Mouse (Mus musculus) kidney, embryonic 16.5 days (tissue): Measurements from ENCODE around the gene Nod2. TPM values are rescaled to one million over a fixed set of nuclear protein-coding genes. Genes with fewer than 3 reads are reported as not detected.
A peak's percentile ranks its signal among the peaks of the same experiment; 100 is the strongest.

Source experiments
- ATAC-seq: fragments of 200-750 bp; cut with Nextera tagmentation; 2 replicates; pipeline ENCODE4 v1.8.0; 2017; ENCODE audit warnings: moderate TSS enrichment; ENCODE audit not compliant: low FRiP score, low TSS enrichment
- H3K27ac ChIP-seq: fragments of 300-500 bp; sonication (generic); 2 replicates; pipeline ENCODE4 v1.5.1; 2014; ENCODE audit warnings: low read length
- H3K27me3 ChIP-seq: fragments of 300-500 bp; sonication (generic); 2 replicates; pipeline ENCODE4 v1.6.1; 2014; ENCODE audit warnings: low read length, control low read depth, mixed read lengths; ENCODE audit not compliant: insufficient read depth
- H3K36me3 ChIP-seq: fragments of 300-500 bp; sonication (generic); 2 replicates; pipeline ENCODE4 v1.6.1; 2014; ENCODE audit warnings: low read length, control low read depth, mixed read lengths; ENCODE audit not compliant: insufficient read depth
- H3K4me1 ChIP-seq: fragments of 300-500 bp; sonication (generic); 2 replicates; pipeline ENCODE4 v1.6.1; 2014; ENCODE audit warnings: low read length, control low read depth, mixed read lengths; ENCODE audit not compliant: insufficient read depth
- H3K4me2 ChIP-seq: fragments of 300-500 bp; sonication (generic); replicated peaks from 2 replicates; pipeline ENCODE4 v1.6.1; 2014; ENCODE audit warnings: low read depth, low read length
- H3K4me3 ChIP-seq: fragments of 300-500 bp; sonication (generic); 2 replicates; pipeline ENCODE4 v1.5.1; 2014; ENCODE audit warnings: mild to moderate bottlenecking, low read length
- H3K9ac ChIP-seq: fragments of 300-500 bp; sonication (generic); replicated peaks from 2 replicates; pipeline ENCODE4 v1.6.1; 2014; ENCODE audit warnings: low read length
- H3K9me3 ChIP-seq: fragments of 300-500 bp; sonication (generic); 2 replicates; pipeline ENCODE4 v1.6.1; 2016; ENCODE audit warnings: low read length, control low read depth
- WGBS: fragments of 180-500 bp; shearing (Covaris S2); extraction: QIAGEN DNeasy Blood & Tissue Kit; methylation state at CpG from one replicate; pipeline ENCODE4 v1.1.7; 2014; 5-methylcytosine and 5-hydroxymethylcytosine counted together
- polyA plus RNA-seq: library from polyadenylated mRNA; unstranded; fragments of >200 nt; fragmentation: Nextera tagmentation; extraction: Ambion mirVana; gene quantifications from 2 replicates; pipeline ENCODE4 v1.2.1, GENCODE M21; 2015

Gene Nod2
- polyA plus RNA-seq, 1 experiment from 2014 or later = 0.32 TPM

- Histone ChIP-seq H3K9me3 (no peaks in the 10 kb centered on the region), H3K36me3 (no peaks in the 10 kb centered on the region), H3K4me3 (no peak overlapping the region), H3K9ac (no peak overlapping the region), H3K27me3 (no peaks in the 10 kb centered on the region), H3K4me1 (peaks cover 20% of the 10 kb centered on the region), H3K4me2 (no peak overlapping the region), H3K27ac (0 out of 2 replicates have a peak overlapping the region, but pooled peaks have one; percentile 7)
- ATAC-seq = no peak
- 67% methylated on average over 6 of the region's 6 CpGs for whole genome bisulfite sequencing
These were observed 42.0 kb downstream of the Nod2 start for GRCm38 (mm10) chr8:88689151-88689550.

GRCm38 (mm10) chr8:88689891-88690290, 42.8 kb downstream of the Nod2 start:
- H3K4me3 ChIP-seq = no peak overlapping the region
- no peaks in the 10 kb centered on the region for H3K9me3 ChIP-seq
- H3K4me1 ChIP-seq = peaks cover 20% of the 10 kb centered on the region
- H3K4me2 ChIP-seq = no peak overlapping the region
- no peak overlapping the region for H3K27ac ChIP-seq
- H3K36me3 ChIP-seq = no peaks in the 10 kb centered on the region
- no peak for ATAC-seq
- H3K27me3 ChIP-seq = no peaks in the 10 kb centered on the region
- no peak overlapping the region for H3K9ac ChIP-seq
- 69% methylated on average over 6 of the region's 6 CpGs for WGBS

GRCm38 (mm10) chr8:88691342-88691948, 44.3 kb downstream of the Nod2 start:
- Histone ChIP-seq H3K9ac (no peak overlapping the region), H3K4me2 (no peak overlapping the region), H3K27ac (0 out of 2 replicates have a peak overlapping the region, but pooled peaks have one; percentile 43), H3K36me3 (no peaks in the 10 kb centered on the region), H3K4me1 (peaks cover 24% of the 10 kb centered on the region), H3K4me3 (no peak overlapping the region), H3K9me3 (no peaks in the 10 kb centered on the region), H3K27me3 (no peaks in the 10 kb centered on the region)
- no peak for ATAC-seq
- 29% methylated on average over 4 of the region's 4 CpGs for WGBS

GRCm38 (mm10) chr8:88691961-88692360, 44.8 kb downstream of the Nod2 start:
- no peak overlapping the region for H3K9ac ChIP-seq
- WGBS = 26% methylated on average over 7 of the region's 7 CpGs
- no peaks in the 10 kb centered on the region for H3K36me3 ChIP-seq
- H3K27ac ChIP-seq = no peak overlapping the region
- no peak overlapping the region for H3K4me3 ChIP-seq
- peaks cover 24% of the 10 kb centered on the region for H3K4me1 ChIP-seq
- no peaks in the 10 kb centered on the region for H3K27me3 ChIP-seq
- no peak overlapping the region for H3K4me2 ChIP-seq
- no peaks in the 10 kb centered on the region for H3K9me3 ChIP-seq
- ATAC-seq = no peak

GRCm38 (mm10) chr8:88692866-88693265, 45.8 kb downstream of the Nod2 start:
- no peaks in the 10 kb centered on the region for H3K36me3 ChIP-seq
- no peak overlapping the region for H3K9ac ChIP-seq
- H3K4me2 ChIP-seq = no peak overlapping the region
- ATAC-seq = no peak
- H3K27ac ChIP-seq = no peak overlapping the region
- 56% methylated on average over 6 of the region's 6 CpGs for WGBS
- H3K9me3 ChIP-seq = no peaks in the 10 kb centered on the region
- H3K4me1 ChIP-seq = peaks cover 27% of the 10 kb centered on the region
- H3K27me3 ChIP-seq = no peaks in the 10 kb centered on the region
- no peak overlapping the region for H3K4me3 ChIP-seq

- H3K27ac ChIP-seq = no peak overlapping the region
- WGBS = 90% methylated on average over 4 of the region's 4 CpGs
- no peak for ATAC-seq
- H3K4me1 ChIP-seq = peaks cover 30% of the 10 kb centered on the region
- no peaks in the 10 kb centered on the region for H3K36me3 ChIP-seq
- no peak overlapping the region for H3K9ac ChIP-seq
- H3K4me2 ChIP-seq = no peak overlapping the region
- H3K4me3 ChIP-seq = no peak overlapping the region
- H3K27me3 ChIP-seq = no peaks in the 10 kb centered on the region
- H3K9me3 ChIP-seq = no peaks in the 10 kb centered on the region
These were observed 46.3 kb downstream of the Nod2 start for GRCm38 (mm10) chr8:88693376-88693775.

- H3K36me3 ChIP-seq = no peaks in the 10 kb centered on the region
- H3K27me3 ChIP-seq = no peaks in the 10 kb centered on the region
- H3K27ac ChIP-seq = no peak overlapping the region
- no peaks in the 10 kb centered on the region for H3K9me3 ChIP-seq
- H3K4me1 ChIP-seq = peaks cover 23% of the 10 kb centered on the region
- H3K9ac ChIP-seq = no peak overlapping the region
- H3K4me2 ChIP-seq = no peak overlapping the region
- no peak for ATAC-seq
- H3K4me3 ChIP-seq = no peak overlapping the region
- 68% methylated on average over 7 of the region's 7 CpGs for WGBS
These were observed 47.2 kb downstream of the Nod2 start for GRCm38 (mm10) chr8:88694291-88694690.

GRCm38 (mm10) chr8:88696228-88696627, 49.1 kb downstream of the Nod2 start:
- H3K9ac ChIP-seq = no peak overlapping the region; the same call in 1 of the 2 replicates

GRCm38 (mm10) chr8:88696721-88697641, 49.9 kb downstream of the Nod2 start, which contains the start of gene Cyld:
Gene Cyld, plus strand, starts transcription at chr8:88697028.
- Histone ChIP-seq H3K9me3 (no peaks in the 10 kb centered on the region), H3K4me3 (peak within 1 kb of the TSS; percentile 75), H3K4me2 (peak within 1 kb of the TSS; percentile 80), H3K36me3 (no peaks in the 10 kb centered on the region), H3K4me1 (peaks cover 15% of the 10 kb centered on the region), H3K27ac (peak within 1 kb of the TSS; percentile 66), H3K27me3 (no peaks in the 10 kb centered on the region), H3K9ac (peak within 1 kb of the TSS; percentile 77)
- under 1% methylated on average over 71 of the region's 80 CpGs for WGBS
- peak; percentile 100 for ATAC-seq

More at GRCm38 (mm10) chr8:88696228-88696627, 49.1 kb downstream of the Nod2 start:
- peak overlapping the region; percentile 57 for H3K4me2 ChIP-seq
- no peak for ATAC-seq
- no peaks in the 10 kb centered on the region for H3K9me3 ChIP-seq
- no peak overlapping the region for H3K27ac ChIP-seq
- WGBS = 18% methylated on average over 7 of the region's 7 CpGs
- H3K36me3 ChIP-seq = no peaks in the 10 kb centered on the region
- peak overlapping the region; percentile 75 for H3K4me3 ChIP-seq
- H3K4me1 ChIP-seq = peaks cover 21% of the 10 kb centered on the region
- H3K27me3 ChIP-seq = no peaks in the 10 kb centered on the region

GRCm38 (mm10) chr8:88697642-88698031, 50.5 kb downstream of the Nod2 start:
- H3K27me3 ChIP-seq = no peaks in the 10 kb centered on the region
- peak overlapping the region; percentile 77 for H3K9ac ChIP-seq
- H3K4me2 ChIP-seq = peak overlapping the region; percentile 80
- no peaks in the 10 kb centered on the region for H3K9me3 ChIP-seq
- peak overlapping the region; percentile 75 for H3K4me3 ChIP-seq
- H3K36me3 ChIP-seq = no peaks in the 10 kb centered on the region
- ATAC-seq = no peak
- WGBS = 15% methylated on average over 4 of the region's 4 CpGs
- no peak overlapping the region; the same call in 1 of the 2 replicates for H3K27ac ChIP-seq
- H3K4me1 ChIP-seq = peaks cover 10% of the 10 kb centered on the region
